Mouse (Mus musculus): ENCODE measurements at regions not wholly inside any gene's neighbourhood (a gene's known extent, or its start where the extent isn't known, plus 50 kb on each side); places are given as distances from the start of the nearest gene placed in this dataset.

- no peak for DNase-seq (ENCODE audit: low spot score)
These were observed 95.3 kb downstream of the Lurap1l start for GRCm38 (mm10) chr4:81005507-81006328.

GRCm38 (mm10) chr4:81006546-81006945, 96.1 kb downstream of the Lurap1l start:
- DNase-seq (ENCODE audit: low spot score) = no peak

GRCm38 (mm10) chr4:81021850-81022249, 111.4 kb downstream of the Lurap1l start:
- DNase-seq (ENCODE audit: low spot score) = no peak

GRCm38 (mm10) chr4:81023436-81023983, 113.1 kb downstream of the Lurap1l start:
- DNase-seq (ENCODE audit: low spot score) = no peak

- no peak for DNase-seq (ENCODE audit: low spot score)
These were observed 117.1 kb downstream of the Lurap1l start for GRCm38 (mm10) chr4:81027558-81027957.

GRCm38 (mm10) chr4:81030671-81031070, 120.2 kb downstream of the Lurap1l start:
- DNase-seq (ENCODE audit: low spot score) = no peak

- no peak for DNase-seq (ENCODE audit: low spot score)
These were observed 127.0 kb downstream of the Lurap1l start for GRCm38 (mm10) chr4:81037336-81037902.

GRCm38 (mm10) chr4:81058227-81058626, 147.8 kb downstream of the Lurap1l start:
- DNase-seq (ENCODE audit: low spot score) = no peak

- no peak for DNase-seq (ENCODE audit: low spot score)
These were observed 148.4 kb downstream of the Lurap1l start for GRCm38 (mm10) chr4:81058809-81059208.

- no peak for DNase-seq (ENCODE audit: low spot score)
These were observed 148.9 kb downstream of the Lurap1l start for GRCm38 (mm10) chr4:81059356-81059755.

- no peak for DNase-seq (ENCODE audit: low spot score)
These were observed 172.0 kb downstream of the Lurap1l start for GRCm38 (mm10) chr4:81082290-81082947.

GRCm38 (mm10) chr4:81085188-81085587, 174.7 kb downstream of the Lurap1l start:
- no peak for DNase-seq (ENCODE audit: low spot score)

- no peak for DNase-seq (ENCODE audit: low spot score)
These were observed 186.1 kb downstream of the Lurap1l start for GRCm38 (mm10) chr4:81096581-81096980.

- no peak for DNase-seq (ENCODE audit: low spot score)
These were observed 187.2 kb downstream of the Lurap1l start for GRCm38 (mm10) chr4:81097597-81097996.

- DNase-seq (ENCODE audit: low spot score) = no peak
These were observed 190.6 kb downstream of the Lurap1l start for GRCm38 (mm10) chr4:81101049-81101448.

GRCm38 (mm10) chr4:81111307-81111706, 200.9 kb downstream of the Lurap1l start:
- DNase-seq (ENCODE audit: low spot score) = no peak

- no peak for DNase-seq (ENCODE audit: low spot score)
These were observed 206.0 kb downstream of the Lurap1l start for GRCm38 (mm10) chr4:81116411-81116810.

GRCm38 (mm10) chr4:81124155-81124554, 213.7 kb downstream of the Lurap1l start:
- DNase-seq (ENCODE audit: low spot score) = no peak

GRCm38 (mm10) chr4:81129874-81130273, 219.4 kb downstream of the Lurap1l start:
- no peak for DNase-seq (ENCODE audit: low spot score)

- DNase-seq (ENCODE audit: low spot score) = no peak
These were observed 262.7 kb downstream of the Lurap1l start for GRCm38 (mm10) chr4:81173111-81173510.

- no peak for DNase-seq (ENCODE audit: low spot score)
These were observed 265.1 kb downstream of the Mpdz start for GRCm38 (mm10) chr4:81177443-81178041.

GRCm38 (mm10) chr4:81178047-81178781, 264.4 kb downstream of the Mpdz start:
- DNase-seq (ENCODE audit: low spot score) = no peak
